In the genomic region with DNA sequence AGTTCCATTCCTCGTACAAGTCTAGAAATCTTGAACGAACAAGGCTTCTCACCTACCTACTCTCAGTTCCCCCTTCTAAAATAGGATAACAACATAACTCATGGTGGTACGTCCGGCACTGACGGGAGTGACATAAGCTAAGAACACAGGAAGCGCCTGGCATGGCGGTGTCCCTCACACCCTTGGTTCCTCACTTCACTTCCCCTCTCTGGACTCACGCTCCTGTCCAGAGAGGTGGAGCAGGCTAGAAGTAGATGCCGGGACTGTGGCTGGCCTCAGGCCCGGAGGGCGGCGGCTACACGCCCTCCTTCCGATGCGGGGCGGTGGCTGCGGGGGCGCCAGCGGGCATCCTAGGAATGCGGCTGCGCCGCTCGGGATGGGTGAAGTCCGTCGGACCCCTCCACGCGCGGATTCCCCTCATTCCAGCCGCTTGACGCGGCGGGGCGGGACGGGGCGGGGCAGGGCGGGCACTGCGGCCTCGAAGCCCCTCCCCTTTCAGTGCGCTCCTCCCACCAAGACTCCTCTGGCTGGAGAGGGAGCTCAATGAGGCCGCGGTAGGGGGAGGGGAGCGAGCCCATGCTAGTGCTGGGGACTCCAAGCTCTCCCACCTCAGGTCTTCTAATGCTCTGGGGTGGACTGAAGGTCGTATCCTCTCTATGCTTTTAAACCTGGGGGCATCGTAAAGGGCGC, we compare ENCODE assay signal across 8 mouse cellular contexts. TPM values are rescaled to one million over a fixed set of nuclear protein-coding genes. Genes with fewer than 3 reads are reported as not detected.
DNase-seq lines count a peak whose midpoint lies in the region; ATAC-seq and TF ChIP-seq lines count a peak whose summit lies in the region.

No protein-coding gene starts in this region.

- no peaks in the 10 kb centered on the region for H3K9me3 ChIP-seq in E14TG2a.4 (ENCODE audit: low read length)
- H3K9me3 ChIP-seq in embryonic facial prominence, embryonic 15.5 days (replicated peaks): no peaks in the 10 kb centered on the region
- no peaks in the 10 kb centered on the region for H3K9me3 ChIP-seq in heart, embryonic 15.5 days (replicated peaks)

- peak; percentile 95 for DNase-seq in kidney, postnatal 14 days
- DNase-seq in lung, postnatal 10 days: peak; percentile 93
- peak; percentile 62 for DNase-seq in ovary, postnatal 10 days (ENCODE audit: low spot score)
- peak; percentile 74 to 83 for DNase-seq in thymus, postnatal 36 days

- peak overlapping the region; percentile 90 for H3K27ac ChIP-seq in bone marrow macrophage, adult 2 months (ENCODE audit: insufficient read depth, low read depth, low read length)
- peak overlapping the region; percentile 90 for H3K27ac ChIP-seq in embryonic facial prominence, embryonic 15.5 days (replicated peaks)
- H3K27ac ChIP-seq in heart, embryonic 15.5 days: peak overlapping the region; percentile 94

- H3K27me3 ChIP-seq in E14TG2a.4 (ENCODE audit: insufficient read depth, low read length): 0 out of 2 replicates have a peak, but pooled peaks cover 4% of the 10 kb centered on the region
- H3K27me3 ChIP-seq in embryonic facial prominence, embryonic 15.5 days: no peaks in the 10 kb centered on the region
- H3K27me3 ChIP-seq in heart, embryonic 15.5 days: no peaks in the 10 kb centered on the region

- TF ChIP-seq POLR2A in bone marrow macrophage, adult 2 months (IDR thresholded peaks at IDR 0.05; ENCODE audit: borderline replicate concordance, low read depth, low read length): no peak

- peaks cover 79% of the 10 kb centered on the region for H3K4me1 ChIP-seq in E14TG2a.4 (replicated peaks; ENCODE audit: low read depth, low read length)
- H3K4me1 ChIP-seq in bone marrow macrophage, adult 2 months (ENCODE audit: control insufficient read depth, insufficient read depth, low read length): peaks cover 37% of the 10 kb centered on the region
- H3K4me1 ChIP-seq in embryonic facial prominence, embryonic 15.5 days: peaks cover 73% of the 10 kb centered on the region
- H3K4me1 ChIP-seq in heart, embryonic 15.5 days (replicated peaks): peaks cover 70% of the 10 kb centered on the region

- H3K4me3 ChIP-seq in E14TG2a.4 (replicated peaks; ENCODE audit: low read length): peak overlapping the region; percentile 88
- H3K4me3 ChIP-seq in bone marrow macrophage, adult 2 months (ENCODE audit: insufficient read depth, low read length): peak overlapping the region; percentile 73
- H3K4me3 ChIP-seq in embryonic facial prominence, embryonic 15.5 days (replicated peaks): peak overlapping the region; percentile 55
- peak overlapping the region; percentile 80 for H3K4me3 ChIP-seq in heart, embryonic 15.5 days

- peak overlapping the region; percentile 41 for H3K9ac ChIP-seq in embryonic facial prominence, embryonic 15.5 days
- H3K9ac ChIP-seq in heart, embryonic 15.5 days: peak overlapping the region; percentile 52

- peaks cover 20% of the 10 kb centered on the region for H3K36me3 ChIP-seq in E14TG2a.4 (ENCODE audit: insufficient read depth, low read length)
- H3K36me3 ChIP-seq in embryonic facial prominence, embryonic 15.5 days: peaks cover 14% of the 10 kb centered on the region
- H3K36me3 ChIP-seq in heart, embryonic 15.5 days: peaks cover 17% of the 10 kb centered on the region

- TF ChIP-seq CTCF in E14TG2a.4 (conservative IDR thresholded peaks at IDR 0.05; ENCODE audit: low read length): no peak
- TF ChIP-seq CTCF in bone marrow macrophage, adult 2 months (IDR thresholded peaks at IDR 0.05; ENCODE audit: low read depth, low read length): no peak

- H3K4me2 ChIP-seq in embryonic facial prominence, embryonic 15.5 days (replicated peaks): peak overlapping the region; percentile 88
- H3K4me2 ChIP-seq in heart, embryonic 15.5 days: peak overlapping the region; percentile 86

- WGBS in embryonic facial prominence, embryonic 15.5 days: under 1% methylated on average over 43 of the region's 45 CpGs
- WGBS in heart, embryonic 15.5 days: under 1% methylated on average over 41 of the region's 45 CpGs

- peak; percentile 73 for ATAC-seq in embryonic facial prominence, embryonic 15.5 days (ENCODE audit: insufficient number of reproducible peaks, low FRiP score, low TSS enrichment, low read depth)
- ATAC-seq in heart, embryonic 15.5 days (replicated peaks; ENCODE audit: insufficient number of reproducible peaks, insufficient read depth, low FRiP score, low read depth): peak; percentile 72

RNA-seq across cellular contexts. Expression of gene Myo1c, which starts 3.6 kb away (rescaled TPM):
- 77.3 and 90.4 TPM in 2 replicates for polyA plus RNA-seq in bone marrow macrophage, adult 2 months (2012; ENCODE audit: insufficient read depth, insufficient read length, missing spikeins)
- polyA plus RNA-seq in embryonic facial prominence, embryonic 15.5 days (2015; fragmentation: Nextera tagmentation; extraction: Ambion mirVana): 56.1 and 65.3 TPM in 2 replicates
- 62.1 and 79.0 TPM in 2 replicates for polyA plus RNA-seq in heart, embryonic 15.5 days (2015; fragmentation: Nextera tagmentation; extraction: Ambion mirVana)

RNA-seq across cellular contexts. Expression of gene Inpp5k, which starts 23.1 kb away (rescaled TPM):
- polyA plus RNA-seq in bone marrow macrophage, adult 2 months (2012; ENCODE audit: insufficient read depth, insufficient read length, missing spikeins): 85.4 and 101 TPM in 2 replicates
- 25.7 and 31.9 TPM in 2 replicates for polyA plus RNA-seq in embryonic facial prominence, embryonic 15.5 days (2015; fragmentation: Nextera tagmentation; extraction: Ambion mirVana)
- 19.6 and 28.8 TPM in 2 replicates for polyA plus RNA-seq in heart, embryonic 15.5 days (2015; fragmentation: Nextera tagmentation; extraction: Ambion mirVana)

RNA-seq across cellular contexts. Expression of gene Crk, which starts 25.1 kb away (rescaled TPM):
- 67.0 and 70.3 TPM in 2 replicates for polyA plus RNA-seq in bone marrow macrophage, adult 2 months (2012; ENCODE audit: insufficient read depth, insufficient read length, missing spikeins)
- polyA plus RNA-seq in embryonic facial prominence, embryonic 15.5 days (2015; fragmentation: Nextera tagmentation; extraction: Ambion mirVana): 105 and 112 TPM in 2 replicates
- 82.3 and 95.8 TPM in 2 replicates for polyA plus RNA-seq in heart, embryonic 15.5 days (2015; fragmentation: Nextera tagmentation; extraction: Ambion mirVana)

Comparison
In these comparisons a context has a peak if more than half of its experiments do, and no peak if none do; other contexts are left out.
1. Peak in every context shown above with its lines: DNase-seq, ATAC-seq, H3K4me3 ChIP-seq and H3K27ac ChIP-seq.